Mouse (Mus musculus): ENCODE data around the gene Zfp599. TPM values are rescaled to one million over a fixed set of nuclear protein-coding genes. Genes with fewer than 3 reads are reported as not detected.
"Not testable (repeated sequence)": the region's sequence is repeated elsewhere in the genome, so short reads cannot be mapped to it uniquely, and the experiment has no call there.

The Zfp599 gene
- 7.7 and 8.3 TPM in 2 replicates for polyA plus RNA-seq (2016; fragmentation: Nextera tagmentation; extraction: Ambion mirVana)

DNA sequence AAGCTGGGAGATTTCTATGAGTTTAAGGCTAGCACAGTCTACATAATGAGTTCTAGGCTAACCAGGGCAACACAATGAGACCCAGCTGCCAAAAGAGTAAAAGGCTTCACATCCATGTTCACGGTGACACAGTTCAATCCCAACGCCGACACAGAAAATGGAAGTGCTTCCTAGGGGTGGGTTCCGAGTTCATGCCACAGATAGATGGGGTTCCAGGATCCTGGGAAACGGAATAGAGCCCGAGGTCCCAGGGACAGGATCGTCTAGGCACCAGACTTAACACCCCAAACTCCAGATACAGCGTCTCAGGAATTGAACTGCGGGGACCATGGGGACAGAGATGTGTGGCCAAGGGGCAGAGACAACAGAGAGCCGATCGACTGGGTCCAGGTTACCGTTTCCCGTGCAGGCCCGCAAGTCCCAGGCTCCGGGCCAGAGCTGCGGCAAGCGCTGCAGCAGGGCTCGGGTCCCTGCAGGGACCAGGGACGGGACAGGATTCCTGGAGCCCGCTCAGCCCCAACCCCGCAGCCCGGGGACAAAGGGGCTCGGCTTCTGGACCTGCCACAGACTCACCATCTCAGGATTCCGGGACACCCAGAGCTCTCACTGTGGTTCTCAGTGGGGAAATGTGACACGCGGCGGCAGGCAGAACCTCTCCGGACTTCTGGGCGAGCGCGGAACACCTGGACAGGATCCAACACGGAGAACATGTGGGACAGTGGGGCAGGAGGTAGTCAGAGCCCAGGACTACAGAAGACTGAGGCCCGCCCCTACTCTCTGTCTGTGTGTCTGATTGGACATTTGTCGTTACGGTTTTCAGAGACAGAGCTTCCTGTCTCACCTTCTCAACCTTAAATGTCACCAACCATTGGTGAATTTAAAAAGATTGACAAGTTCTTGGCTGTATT lies at the start of gene Zfp599:
TSS of gene Zfp599 (minus strand) at position 712 of the 908 bp plus-strand sequence.
- 1% methylated on average over 35 of the region's 35 CpGs for WGBS
- Histone ChIP-seq H3K4me2 (peak within 1 kb of the TSS; percentile 66), H3K27me3 (no peaks in the 10 kb centered on the region), H3K4me1 (no peaks in the 10 kb centered on the region), H3K9me3 (peaks cover 12% of the 10 kb centered on the region), H3K9ac (peak within 1 kb of the TSS; percentile 74), H3K27ac (no peak within 1 kb of the TSS), H3K36me3 (replicated peaks) (peaks cover 26% of the 10 kb centered on the region), H3K4me3 (replicated peaks) (peak within 1 kb of the TSS; percentile 59)
- ATAC-seq (ENCODE audit: low FRiP score), result peak; percentile 91

DNA sequence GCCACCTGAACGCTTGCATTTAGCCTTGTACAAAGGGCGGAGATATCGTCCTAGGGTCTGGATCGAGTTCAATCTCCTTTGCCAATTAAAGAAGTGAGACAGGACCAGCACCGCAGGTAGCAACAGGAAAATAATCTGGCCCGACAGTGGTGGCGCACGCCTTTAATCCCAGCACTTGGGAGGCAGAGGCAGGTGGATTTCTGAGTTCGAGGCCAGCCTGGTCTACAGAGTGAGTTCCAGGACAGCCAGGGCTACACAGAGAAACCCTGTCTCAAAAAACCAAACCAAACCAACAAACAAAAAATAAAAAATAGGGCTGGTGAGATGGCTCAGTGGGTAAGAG lies 48.2 kb upstream of the Zfp599 start:
- not testable (repeated sequence) for H3K27me3 ChIP-seq; ATAC-seq (ENCODE audit: low FRiP score); H3K9ac ChIP-seq; H3K9me3 ChIP-seq
- Histone ChIP-seq H3K36me3 (replicated peaks) (peaks cover 24% of the 10 kb centered on the region), H3K27ac (peak overlapping the region; percentile 88; the same call in 1 of the 2 replicates), H3K4me2 (peak overlapping the region; percentile 79), H3K4me1 (peaks cover 15% of the 10 kb centered on the region), H3K4me3 (replicated peaks) (peak overlapping the region; percentile 91)
- 13% methylated on average over 9 of the region's 9 CpGs for WGBS

DNA sequence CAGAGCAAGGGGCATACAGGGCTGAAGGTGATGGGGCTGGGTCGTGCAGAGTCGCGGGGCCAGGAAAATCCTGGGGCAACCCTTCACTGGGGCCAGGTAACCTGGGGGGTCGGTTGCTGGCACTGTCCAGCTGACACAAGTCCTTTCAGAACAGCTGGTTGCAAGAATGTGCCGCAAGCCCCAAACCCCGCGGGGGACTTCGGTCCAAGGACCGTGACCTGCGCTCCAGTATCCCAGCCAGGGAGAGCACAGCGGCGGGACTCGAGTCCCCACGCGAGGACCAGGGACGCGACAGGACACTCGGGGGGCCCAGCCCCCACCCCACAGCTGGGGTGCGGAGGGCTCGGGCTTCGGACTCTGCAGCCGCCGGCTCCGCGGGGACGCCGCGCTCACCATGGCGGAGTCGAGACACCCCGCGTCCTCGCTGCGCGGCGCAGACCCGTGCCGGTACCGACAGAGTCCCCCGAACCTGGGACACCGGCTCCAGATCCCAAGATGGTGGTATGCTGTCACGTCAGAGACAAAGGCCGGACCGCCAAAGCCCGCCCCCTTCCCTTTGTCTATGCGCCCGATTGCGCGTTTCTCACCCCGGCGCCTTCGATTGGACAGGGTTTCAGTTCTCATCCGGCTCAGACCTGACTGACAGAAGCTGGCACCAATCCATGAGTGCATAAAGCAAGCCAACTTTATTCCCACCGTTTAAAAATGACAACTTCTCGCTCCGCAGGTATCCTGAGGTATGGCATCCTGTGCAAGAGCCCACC lies 47.6 kb upstream of the Zfp599 start, which contains the start of gene Zfp810:
TSS of gene Zfp810 (minus strand) at position 493 of the 764 bp plus-strand sequence.
- H3K36me3 ChIP-seq (replicated peaks), result peaks cover 28% of the 10 kb centered on the region
- peak; percentile 100 for ATAC-seq (ENCODE audit: low FRiP score)
- H3K4me1 ChIP-seq, result peaks cover 15% of the 10 kb centered on the region
- under 1% methylated on average over 56 of the region's 56 CpGs for WGBS
- no peaks in the 10 kb centered on the region for H3K27me3 ChIP-seq
- peak within 1 kb of the TSS; percentile 88 for H3K27ac ChIP-seq
- H3K4me3 ChIP-seq (replicated peaks), result peak within 1 kb of the TSS; percentile 91
- peak within 1 kb of the TSS; percentile 79 for H3K4me2 ChIP-seq
- peak within 1 kb of the TSS; percentile 98 for H3K9ac ChIP-seq
- 0 out of 2 replicates have a peak, but pooled peaks cover 6% of the 10 kb centered on the region for H3K9me3 ChIP-seq

DNA sequence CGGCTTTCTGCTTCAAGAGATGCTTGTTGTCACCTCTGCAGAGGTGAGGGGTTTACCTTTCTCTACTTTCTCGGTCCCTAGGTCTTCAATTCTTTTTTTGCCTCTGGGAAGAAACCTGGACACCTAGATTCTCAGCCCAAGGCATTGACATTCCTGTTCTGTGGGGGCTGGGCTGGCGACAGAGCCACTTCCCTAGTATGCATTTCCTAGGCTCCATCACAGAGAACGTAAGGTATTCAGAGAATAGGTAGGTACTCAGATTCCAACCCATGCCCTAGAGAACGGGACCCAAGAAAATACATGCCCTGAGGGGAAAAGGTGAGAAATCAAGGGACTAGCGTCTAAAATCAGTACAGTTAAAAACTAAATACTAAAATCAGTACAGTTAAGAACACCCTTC lies 47.0 kb upstream of the Zfp599 start:
- peak overlapping the region; percentile 79 for H3K4me2 ChIP-seq
- H3K27me3 ChIP-seq, result no peaks in the 10 kb centered on the region
- H3K9me3 ChIP-seq, result 0 out of 2 replicates have a peak, but pooled peaks cover 6% of the 10 kb centered on the region
- peaks cover 35% of the 10 kb centered on the region for H3K36me3 ChIP-seq (replicated peaks)
- 17% methylated on average over 6 of the region's 6 CpGs for WGBS
- H3K4me3 ChIP-seq (replicated peaks), result peak overlapping the region; percentile 91
- peak overlapping the region; percentile 88; the same call in 1 of the 2 replicates for H3K27ac ChIP-seq
- H3K9ac ChIP-seq, result peak overlapping the region; percentile 98
- ATAC-seq (ENCODE audit: low FRiP score), result no peak; the same call in 1 of the 2 replicates
- peaks cover 15% of the 10 kb centered on the region for H3K4me1 ChIP-seq

DNA sequence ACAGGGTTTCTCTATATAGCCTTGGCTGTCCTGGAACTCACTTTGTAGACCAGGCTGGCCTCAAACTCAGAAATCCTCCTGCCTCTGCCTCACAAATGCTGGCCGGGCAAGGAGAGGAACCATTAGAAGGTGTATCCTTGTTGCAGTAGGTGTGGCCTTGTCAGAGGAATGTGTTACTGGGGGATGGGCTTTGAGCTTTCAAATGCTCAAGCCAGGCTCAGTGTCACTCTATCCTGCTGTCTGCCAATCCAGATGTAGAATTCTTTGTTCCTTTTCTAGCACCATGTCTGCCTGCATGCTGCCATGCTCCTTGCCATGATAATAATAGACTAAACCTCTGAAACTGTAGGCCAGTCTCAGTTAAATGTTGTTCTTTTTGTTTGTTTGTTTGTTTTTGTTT lies 42.5 kb upstream of the Zfp599 start:
- H3K27me3 ChIP-seq, result no peaks in the 10 kb centered on the region
- peaks cover 15% of the 10 kb centered on the region for H3K4me1 ChIP-seq
- H3K9ac ChIP-seq, result no peak overlapping the region
- no peak overlapping the region for H3K4me3 ChIP-seq (replicated peaks)
- H3K36me3 ChIP-seq (replicated peaks), result peaks cover 73% of the 10 kb centered on the region
- no peak for ATAC-seq (ENCODE audit: low FRiP score)
- no peak overlapping the region for H3K4me2 ChIP-seq
- H3K27ac ChIP-seq, result no peak overlapping the region
- 0 out of 2 replicates have a peak, but pooled peaks cover 6% of the 10 kb centered on the region for H3K9me3 ChIP-seq
- 89% methylated on average over 1 of the region's 1 CpGs for WGBS

DNA sequence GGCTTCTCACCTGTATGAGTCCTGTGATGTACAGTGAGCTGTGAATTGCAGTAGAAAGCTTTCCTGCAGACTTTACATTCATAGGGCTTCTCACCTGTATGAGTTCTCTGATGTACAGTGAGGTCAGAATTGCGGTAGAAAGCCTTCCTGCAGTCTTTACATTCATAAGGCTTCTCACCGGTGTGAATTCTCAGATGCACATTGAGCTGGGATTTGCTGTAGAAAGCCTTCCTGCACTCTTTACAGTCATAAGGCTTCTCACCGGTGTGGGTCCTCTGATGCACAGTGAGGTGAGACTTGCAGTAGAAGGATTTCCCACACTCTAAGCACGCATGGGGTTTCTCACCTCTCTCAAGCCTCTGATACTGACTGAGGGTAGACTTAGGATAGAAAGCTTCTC lies 19.0 kb upstream of the Zfp599 start:
- Histone ChIP-seq H3K9me3 (peaks cover 66% of the 10 kb centered on the region), H3K9ac (no peak overlapping the region), H3K4me3 (replicated peaks) (no peak overlapping the region), H3K36me3 (replicated peaks) (peaks cover 85% of the 10 kb centered on the region), H3K4me1 (no peaks in the 10 kb centered on the region), H3K27ac (no peak overlapping the region), H3K27me3 (no peaks in the 10 kb centered on the region), H3K4me2 (no peak overlapping the region)
- 99% methylated on average over 4 of the region's 4 CpGs for WGBS
- no peak for ATAC-seq (ENCODE audit: low FRiP score)

DNA sequence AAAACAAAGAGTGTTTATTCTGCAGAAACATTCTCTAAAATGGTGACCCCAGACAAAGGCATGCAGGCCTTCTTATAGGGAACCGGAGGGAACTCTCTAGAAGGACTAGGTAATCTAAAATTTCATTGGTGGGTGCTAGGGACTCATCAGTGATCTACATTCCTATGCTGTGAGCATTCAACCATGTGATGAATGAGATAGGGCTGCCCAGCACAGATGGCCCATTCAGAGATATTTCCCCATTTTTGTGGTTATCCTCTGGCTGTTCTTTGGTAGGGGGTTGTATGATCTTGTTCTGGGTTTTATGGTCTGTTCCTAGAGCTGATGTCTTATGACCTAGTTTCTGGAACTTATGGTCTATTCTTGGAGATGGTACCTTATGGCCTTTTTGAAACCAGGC lies 9.2 kb upstream of the Zfp599 start:
- WGBS, result 100% methylated on average over 1 of the region's 1 CpGs

DNA sequence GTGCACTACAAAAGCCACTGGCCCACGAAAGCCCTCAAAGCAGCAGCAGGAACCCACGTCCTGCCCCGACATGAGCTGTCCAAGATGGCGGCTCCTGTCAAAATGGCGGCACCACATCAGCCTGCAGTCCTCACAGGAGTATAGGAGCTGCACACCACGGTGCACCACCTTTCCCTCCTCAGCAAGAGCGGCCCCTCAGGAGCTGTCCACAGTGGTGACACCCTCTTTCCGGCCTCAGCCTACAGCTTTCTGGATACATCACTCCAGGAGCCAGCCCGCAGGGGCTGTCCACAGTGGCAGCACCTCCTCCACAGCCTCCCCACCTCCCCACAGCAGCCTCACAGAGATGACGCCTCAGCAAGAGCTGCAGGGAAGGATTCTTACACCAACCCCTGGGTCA lies 2.9 kb upstream of the Zfp599 start:
- Histone ChIP-seq H3K27me3 (no peaks in the 10 kb centered on the region), H3K9me3 (no peaks in the 10 kb centered on the region), H3K4me3 (replicated peaks) (no peak overlapping the region), H3K9ac (no peak overlapping the region), H3K36me3 (replicated peaks) (no peaks in the 10 kb centered on the region), H3K27ac (no peak overlapping the region), H3K4me1 (no peaks in the 10 kb centered on the region), H3K4me2 (no peak overlapping the region)
- 91% methylated on average over 10 of the region's 10 CpGs for WGBS
- ATAC-seq (ENCODE audit: low FRiP score), result no peak

More for the DNA sequence above, 9.2 kb upstream of the Zfp599 start:
- no peaks in the 10 kb centered on the region for H3K4me1 ChIP-seq
- peaks cover 8% of the 10 kb centered on the region for H3K36me3 ChIP-seq (replicated peaks)
- no peak overlapping the region for H3K27ac ChIP-seq
- no peak for ATAC-seq (ENCODE audit: low FRiP score)
- H3K9ac ChIP-seq, result no peak overlapping the region
- no peaks in the 10 kb centered on the region for H3K9me3 ChIP-seq
- H3K4me3 ChIP-seq (replicated peaks), result no peak overlapping the region
- H3K4me2 ChIP-seq, result no peak overlapping the region
- H3K27me3 ChIP-seq, result no peaks in the 10 kb centered on the region

DNA sequence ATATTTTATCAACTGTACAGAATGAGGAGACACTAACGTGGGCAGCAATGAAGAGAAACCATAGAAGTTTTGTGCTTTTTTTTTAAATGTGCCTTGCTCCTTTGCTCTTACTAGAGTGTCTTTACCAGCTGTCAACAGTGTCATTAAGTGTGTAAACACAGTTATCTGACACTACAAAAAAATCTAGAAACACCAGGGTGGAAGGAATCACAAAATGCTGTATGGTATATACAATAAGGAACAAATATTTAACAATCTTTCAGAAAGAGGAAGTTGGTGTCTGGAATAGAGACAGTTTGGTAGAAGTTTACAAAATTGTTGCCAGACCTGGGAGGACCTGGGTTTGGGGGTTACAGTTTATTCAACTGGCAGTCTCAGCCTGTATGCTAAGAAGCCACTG lies 1.9 kb upstream of the Zfp599 start:
- Histone ChIP-seq H3K36me3 (replicated peaks) (peaks cover 10% of the 10 kb centered on the region), H3K27ac (no peak overlapping the region), H3K4me2 (no peak overlapping the region), H3K9ac (no peak overlapping the region), H3K4me1 (no peaks in the 10 kb centered on the region), H3K4me3 (replicated peaks) (no peak overlapping the region), H3K9me3 (no peaks in the 10 kb centered on the region), H3K27me3 (no peaks in the 10 kb centered on the region)
- ATAC-seq (ENCODE audit: low FRiP score), result no peak
- WGBS, result 87% methylated on average over 1 of the region's 1 CpGs

DNA sequence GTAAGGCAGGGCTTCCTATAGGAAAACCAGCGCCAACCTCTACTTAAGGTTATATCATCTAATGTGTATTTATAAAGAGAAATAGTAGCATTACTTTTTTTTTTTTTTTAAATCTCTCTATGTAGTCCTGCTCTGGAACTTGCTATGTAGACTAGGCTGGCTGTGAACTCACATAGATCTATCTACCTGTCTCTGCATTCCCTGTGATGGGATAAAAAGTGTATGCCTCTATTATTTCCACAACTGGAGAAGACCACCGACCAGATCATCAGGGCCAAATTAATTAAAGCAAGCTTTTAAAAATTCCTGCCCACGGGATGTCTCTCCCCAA lies 362 bp upstream of the Zfp599 start:
- peak overlapping the region; percentile 59 for H3K4me3 ChIP-seq (replicated peaks)
- H3K9ac ChIP-seq, result no peak overlapping the region
- H3K4me1 ChIP-seq, result no peaks in the 10 kb centered on the region
- 29% methylated on average over 3 of the region's 3 CpGs for WGBS
- peak overlapping the region; percentile 66 for H3K4me2 ChIP-seq
- peaks cover 12% of the 10 kb centered on the region for H3K9me3 ChIP-seq
- H3K27ac ChIP-seq, result no peak overlapping the region
- no peak for ATAC-seq (ENCODE audit: low FRiP score)
- no peaks in the 10 kb centered on the region for H3K27me3 ChIP-seq
- peaks cover 25% of the 10 kb centered on the region for H3K36me3 ChIP-seq (replicated peaks)

DNA sequence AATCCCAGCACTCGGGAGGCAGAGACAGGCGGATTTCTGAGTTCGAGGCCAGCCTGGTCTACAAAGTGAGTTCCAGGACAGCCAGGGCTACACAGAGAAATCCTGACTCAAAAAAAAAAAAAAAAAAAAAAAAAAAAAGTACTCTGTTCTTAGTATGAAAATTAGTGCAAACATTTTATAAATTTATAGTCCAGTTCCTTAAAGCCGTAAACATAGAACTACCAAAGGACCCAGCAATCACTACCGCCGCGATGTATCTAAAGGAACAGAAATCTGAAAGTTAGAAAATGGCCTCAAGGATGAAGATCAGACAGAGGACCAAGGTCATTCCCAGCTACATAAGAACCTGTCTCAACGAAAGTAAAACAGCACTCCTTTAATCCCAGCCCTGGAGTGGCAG lies 911 bp downstream of the Zfp599 start:
- no peaks in the 10 kb centered on the region for H3K4me1 ChIP-seq
- peak overlapping the region; percentile 59 for H3K4me3 ChIP-seq (replicated peaks)
- H3K27ac ChIP-seq, result no peak overlapping the region
- peaks cover 31% of the 10 kb centered on the region for H3K36me3 ChIP-seq (replicated peaks)
- no peaks in the 10 kb centered on the region for H3K27me3 ChIP-seq
- peak overlapping the region; percentile 74 for H3K9ac ChIP-seq
- H3K4me2 ChIP-seq, result peak overlapping the region; percentile 66
- 82% methylated on average over 8 of the region's 8 CpGs for WGBS
- peaks cover 15% of the 10 kb centered on the region for H3K9me3 ChIP-seq
- ATAC-seq (ENCODE audit: low FRiP score), result no peak

DNA sequence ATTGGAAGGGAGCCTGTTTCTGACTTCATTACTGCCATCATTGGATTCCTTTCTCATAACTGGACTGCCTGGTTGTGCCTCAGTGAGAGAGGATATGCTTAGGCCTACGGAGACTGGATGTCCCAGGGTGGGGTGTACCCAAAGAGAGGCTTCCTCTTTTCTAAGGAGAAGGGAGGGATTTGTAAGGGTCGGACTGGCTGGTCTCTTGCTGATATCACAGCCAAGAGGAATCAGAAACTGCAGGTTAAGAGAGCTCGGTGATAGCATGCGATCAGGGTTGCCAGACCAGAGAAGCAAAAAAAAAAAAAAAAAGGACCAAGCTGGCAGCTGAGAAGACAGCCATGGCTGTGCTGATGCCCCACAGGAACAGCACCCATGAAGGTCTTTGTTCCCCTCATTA lies 3.1 kb downstream of the Zfp599 start:
- WGBS, result 97% methylated on average over 4 of the region's 4 CpGs
- ATAC-seq (ENCODE audit: low FRiP score), result no peak
- H3K36me3 ChIP-seq (replicated peaks), result peaks cover 50% of the 10 kb centered on the region

More for the DNA sequence above, 3.1 kb downstream of the Zfp599 start:
- no peak overlapping the region for H3K4me2 ChIP-seq
- H3K4me1 ChIP-seq, result no peaks in the 10 kb centered on the region
- no peak overlapping the region for H3K4me3 ChIP-seq (replicated peaks)
- no peaks in the 10 kb centered on the region for H3K27me3 ChIP-seq
- no peak overlapping the region for H3K9ac ChIP-seq
- no peak overlapping the region for H3K27ac ChIP-seq
- peaks cover 21% of the 10 kb centered on the region for H3K9me3 ChIP-seq
